Mouse (Mus musculus) ovary, adult 2 months (tissue): Measurements from ENCODE around the gene Fads1. TPM values are rescaled to one million over a fixed set of nuclear protein-coding genes. Genes with fewer than 3 reads are reported as not detected.

Source experiments
- polyA plus RNA-seq: library from polyadenylated mRNA; depleted of rRNA; stranded (reverse); fragments of >200 nt; gene quantifications from 2 replicates; pipeline ENCODE4 v1.2.3, GENCODE M21; 2012; rRNA removed

Fads1 gene
- polyA plus RNA-seq, result 63.3 and 95.1 TPM in 2 replicates

GRCm38 (mm10) chr19:10182670-10183298, at the start of gene Fads1:
Fads1 (plus strand) TSS chr19:10182888.

GRCm38 (mm10) chr19:10203848-10204615, 21.3 kb downstream of the Fads1 start, which contains the start of the genes Tmem258 and Fen1:
Tmem258 (plus strand) TSS chr19:10204014.
Fen1 (minus strand) TSS chr19:10204169.

GRCm38 (mm10) chr19:10240654-10241305, 58.1 kb downstream of the Fads1 start, which contains the start of gene Myrf:
Myrf (minus strand) TSS chr19:10240748.

Other genes starting within 250 kb of the Fads1 start
- 4,857 and 8,105 TPM in 2 replicates for gene Fth1, start 202.3 kb upstream of the Fads1 start, polyA plus RNA-seq
- 1.5 and 2.1 TPM in 2 replicates for gene Best1, start 181.3 kb upstream of the Fads1 start, polyA plus RNA-seq
- 32.2 and 35.6 TPM in 2 replicates for gene Rab3il1, start 181.2 kb upstream of the Fads1 start, polyA plus RNA-seq
- gene Fads3, start 141.3 kb upstream of the Fads1 start, polyA plus RNA-seq, result 88.2 and 106 TPM in 2 replicates
- gene Fads2, start 81.1 kb upstream of the Fads1 start, polyA plus RNA-seq, result 233 and 251 TPM in 2 replicates
- 97.0 and 107 TPM in 2 replicates for gene Tmem258, start 21.1 kb downstream of the Fads1 start, polyA plus RNA-seq
- 18.0 and 24.8 TPM in 2 replicates for gene Fen1, start 21.3 kb downstream of the Fads1 start, polyA plus RNA-seq
- 31.1 and 31.6 TPM in 2 replicates for gene Myrf, start 57.9 kb downstream of the Fads1 start, polyA plus RNA-seq
- gene Dagla, start 122.0 kb downstream of the Fads1 start, polyA plus RNA-seq, result 15.0 and 16.1 TPM in 2 replicates
- gene Syt7, start 206.2 kb downstream of the Fads1 start, polyA plus RNA-seq, result 42.2 and 53.2 TPM in 2 replicates